Mouse (Mus musculus): ENCODE results near the gene Prkar1b.

DNA sequence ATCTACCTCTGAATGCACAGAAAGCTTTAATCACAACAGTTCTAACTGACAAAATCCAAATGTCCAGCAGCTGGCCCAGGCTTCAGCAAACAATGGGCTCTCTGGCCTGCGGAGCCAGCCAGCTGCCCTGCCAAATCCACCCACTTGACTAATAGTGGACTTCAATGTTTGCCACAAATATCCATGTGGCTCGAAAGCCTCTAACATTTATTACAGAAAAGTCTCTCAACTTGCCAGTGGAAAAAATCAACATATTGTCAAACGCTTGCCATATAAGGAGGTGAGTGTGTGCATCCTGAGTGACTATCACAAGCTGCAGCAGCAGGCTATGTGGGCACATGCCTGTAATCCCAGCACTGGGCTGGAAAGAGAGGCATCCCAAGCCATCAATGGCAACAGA, 49.0 kb upstream of the Prkar1b start:
- TF ChIP-seq POLR2A (IDR thresholded peaks at IDR 0.05; ENCODE audit: low read depth, low read length) (no peak), CTCF (IDR thresholded peaks at IDR 0.05; ENCODE audit: extremely low read depth, insufficient read depth, insufficient read length, insufficient replicate concordance) (no peak)

All from spleen, adult 2 months (tissue).